Mouse (Mus musculus): ENCODE data around the gene Tbc1d5.

- no peak for TF ChIP-seq CTCF (conservative IDR thresholded peaks at IDR 0.05; ENCODE audit: low read length)
- no peak for TF ChIP-seq POU5F1 (IDR thresholded peaks at IDR 0.05; ENCODE audit: borderline replicate concordance, low read length)
These were observed 314.4 kb downstream of the Tbc1d5 start for GRCm38 (mm10) chr17:50864781-50865180.

All from E14TG2a.4 (cell line).